26 mouse cellular contexts compared by ENCODE assay signal in genomic region chr17:49015368-49015767, GRCm38 (mm10).
"Had no signal": no experiment of that assay in that cellular context is flagged by ENCODE, and none has a peak within 500 bp of the region (broad histone marks: within the 10 kb centered on the region; RNA-seq: fewer than 3 reads in every experiment).

No protein-coding gene starts in this region.

- H3K9me3 ChIP-seq: heart, embryonic 10.5 days; hindbrain, embryonic 10.5 days; hindbrain, embryonic 12.5 days; intestine, embryonic 15.5 days; kidney, embryonic 15.5 days; limb, embryonic 13.5 days; limb, embryonic 15.5 days; liver, embryonic 12.5 days had no signal

- H3K36me3 ChIP-seq: heart, embryonic 10.5 days; heart, embryonic 12.5 days; hindbrain, embryonic 10.5 days; hindbrain, embryonic 12.5 days; intestine, embryonic 15.5 days; kidney, embryonic 15.5 days; limb, embryonic 13.5 days; limb, embryonic 15.5 days; liver, embryonic 12.5 days had no signal

- H3K4me2 ChIP-seq: heart, embryonic 12.5 days; hindbrain, embryonic 12.5 days; hindbrain, embryonic 14.5 days; intestine, embryonic 15.5 days; kidney, embryonic 15.5 days; limb, embryonic 13.5 days; limb, embryonic 15.5 days; liver, embryonic 12.5 days had no signal

- H3K27ac ChIP-seq: gastrocnemius, adult 2 months; heart, embryonic 10.5 days; hindbrain, embryonic 10.5 days; hindbrain, embryonic 12.5 days; hindbrain, embryonic 14.5 days; intestine, embryonic 15.5 days; kidney, embryonic 15.5 days; kidney, postnatal 0 days; limb, embryonic 13.5 days; limb, embryonic 15.5 days; liver, embryonic 12.5 days had no signal

- ATAC-seq: hindbrain, embryonic 16.5 days; inflammation-experienced regulatory T-cells, adult 6 months; intestine, embryonic 15.5 days; intestine, postnatal 0 days; liver, embryonic 12.5 days had no signal

- H3K4me3 ChIP-seq: gastrocnemius, adult 2 months; heart, embryonic 10.5 days; heart, embryonic 12.5 days; hindbrain, embryonic 10.5 days; hindbrain, embryonic 12.5 days; intestine, embryonic 15.5 days; kidney, embryonic 15.5 days; left cerebral cortex, adult 2 months; limb, embryonic 13.5 days; limb, embryonic 15.5 days; liver, embryonic 12.5 days had no signal

- H3K9ac ChIP-seq: heart, embryonic 12.5 days; hindbrain, embryonic 12.5 days; hindbrain, embryonic 14.5 days; intestine, embryonic 15.5 days; kidney, embryonic 15.5 days; limb, embryonic 13.5 days; limb, embryonic 15.5 days; liver, embryonic 12.5 days had no signal

- H3K4me1 ChIP-seq: heart, embryonic 12.5 days; intestine, embryonic 15.5 days had no signal

- DNase-seq: gastrocnemius, adult 2 months; gastrocnemius, postnatal 10 days; gastrocnemius, postnatal 25 days; heart, adult 18-20 months; heart, postnatal 10 days; heart, postnatal 4 days; kidney, adult 18-20 months; kidney, postnatal 14 days; kidney, postnatal 36 days; layer of hippocampus, adult 9-11 months; layer of hippocampus, postnatal 36 days had no signal

- H3K27me3 ChIP-seq: hindbrain, embryonic 12.5 days; intestine, embryonic 15.5 days; kidney, embryonic 15.5 days; limb, embryonic 13.5 days; limb, embryonic 15.5 days; liver, embryonic 12.5 days had no signal
